Mouse (Mus musculus): ENCODE results near the gene Serpina3c. TPM values are rescaled to one million over a fixed set of nuclear protein-coding genes. Genes with fewer than 3 reads are reported as not detected.

Gene Serpina3c
- polyA plus RNA-seq (2016; fragmentation: Nextera tagmentation; extraction: Ambion mirVana): not detected in 2 replicates

- 91% methylated on average over 2 of the region's 2 CpGs for whole genome bisulfite sequencing
Measured at GRCm38 (mm10) chr12:104153656-104154055, at the start of gene Serpina3c. TSS of gene Serpina3c (minus strand) at chr12:104153870.

GRCm38 (mm10) chr12:104190852-104191251 is 37.2 kb upstream of the Serpina3c start:
- Histone ChIP-seq H3K4me3 (no peak overlapping the region), H3K27me3 (ENCODE audit: insufficient read depth, poor library complexity, severe bottlenecking) (0 out of 2 replicates have a peak, but pooled peaks cover 6% of the 10 kb centered on the region), H3K27ac (no peak overlapping the region), H3K4me1 (no peaks in the 10 kb centered on the region), H3K36me3 (no peaks in the 10 kb centered on the region), H3K9me3 (no peaks in the 10 kb centered on the region)
- peak; percentile 9 for DNase-seq (ENCODE audit: low spot score)

More at GRCm38 (mm10) chr12:104153656-104154055, at the start of gene Serpina3c:
- peak; percentile 71 for DNase-seq (ENCODE audit: low spot score)
- Histone ChIP-seq H3K4me1 (no peaks in the 10 kb centered on the region), H3K27ac (no peak within 1 kb of the TSS), H3K9me3 (no peaks in the 10 kb centered on the region), H3K27me3 (ENCODE audit: insufficient read depth, poor library complexity, severe bottlenecking) (no peaks in the 10 kb centered on the region), H3K4me3 (no peak within 1 kb of the TSS), H3K36me3 (no peaks in the 10 kb centered on the region)

- no peak overlapping the region for H3K4me3 ChIP-seq
- H3K36me3 ChIP-seq: no peaks in the 10 kb centered on the region
- H3K4me1 ChIP-seq: no peaks in the 10 kb centered on the region
- no peaks in the 10 kb centered on the region for H3K9me3 ChIP-seq
- H3K27ac ChIP-seq: no peak overlapping the region
- WGBS: 63% methylated on average over 2 of the region's 2 CpGs
- 0 out of 2 replicates have a peak, but pooled peaks cover 6% of the 10 kb centered on the region for H3K27me3 ChIP-seq (ENCODE audit: insufficient read depth, poor library complexity, severe bottlenecking)
- peak; percentile 64 for DNase-seq (ENCODE audit: low spot score)
Measured at GRCm38 (mm10) chr12:104189246-104189645, 35.6 kb upstream of the Serpina3c start.

GRCm38 (mm10) chr12:104186041-104186581 is 32.4 kb upstream of the Serpina3c start:
- Histone ChIP-seq H3K27ac (no peak overlapping the region), H3K4me3 (no peak overlapping the region), H3K36me3 (no peaks in the 10 kb centered on the region), H3K27me3 (ENCODE audit: insufficient read depth, poor library complexity, severe bottlenecking) (0 out of 2 replicates have a peak, but pooled peaks cover 6% of the 10 kb centered on the region), H3K4me1 (no peaks in the 10 kb centered on the region), H3K9me3 (no peaks in the 10 kb centered on the region)
- DNase-seq (ENCODE audit: low spot score): peak; percentile 39
- 71% methylated on average over 3 of the region's 3 CpGs for WGBS

GRCm38 (mm10) chr12:104185046-104185445 is 31.4 kb upstream of the Serpina3c start:
- Histone ChIP-seq H3K9me3 (no peaks in the 10 kb centered on the region), H3K27me3 (ENCODE audit: insufficient read depth, poor library complexity, severe bottlenecking) (0 out of 2 replicates have a peak, but pooled peaks cover 9% of the 10 kb centered on the region), H3K36me3 (no peaks in the 10 kb centered on the region), H3K4me1 (no peaks in the 10 kb centered on the region), H3K4me3 (no peak overlapping the region), H3K27ac (no peak overlapping the region)
- 79% methylated on average over 4 of the region's 4 CpGs for WGBS
- DNase-seq (ENCODE audit: low spot score): peak; percentile 10

GRCm38 (mm10) chr12:104178987-104179386 is 25.3 kb upstream of the Serpina3c start:
- H3K4me1 ChIP-seq: no peaks in the 10 kb centered on the region; the same call in 1 of the 2 replicates
- DNase-seq (ENCODE audit: low spot score): no peak
- H3K36me3 ChIP-seq: no peaks in the 10 kb centered on the region
- H3K9me3 ChIP-seq: no peaks in the 10 kb centered on the region
- 0 out of 2 replicates have a peak, but pooled peaks cover 4% of the 10 kb centered on the region for H3K27me3 ChIP-seq (ENCODE audit: insufficient read depth, poor library complexity, severe bottlenecking)
- no peak overlapping the region for H3K4me3 ChIP-seq
- 77% methylated on average over 2 of the region's 2 CpGs for WGBS
- H3K27ac ChIP-seq: no peak overlapping the region

GRCm38 (mm10) chr12:104178577-104178976 is 24.9 kb upstream of the Serpina3c start:
- DNase-seq (ENCODE audit: low spot score): no peak
- Histone ChIP-seq H3K27ac (no peak overlapping the region), H3K9me3 (no peaks in the 10 kb centered on the region), H3K4me1 (no peaks in the 10 kb centered on the region; the same call in 1 of the 2 replicates), H3K36me3 (no peaks in the 10 kb centered on the region), H3K27me3 (ENCODE audit: insufficient read depth, poor library complexity, severe bottlenecking) (0 out of 2 replicates have a peak, but pooled peaks cover 4% of the 10 kb centered on the region), H3K4me3 (no peak overlapping the region)

- H3K4me3 ChIP-seq: no peak overlapping the region
- no peaks in the 10 kb centered on the region; the same call in 1 of the 2 replicates for H3K4me1 ChIP-seq
- DNase-seq (ENCODE audit: low spot score): no peak
- H3K27ac ChIP-seq: no peak overlapping the region
- H3K9me3 ChIP-seq: no peaks in the 10 kb centered on the region
- 0 out of 2 replicates have a peak, but pooled peaks cover under 1% of the 10 kb centered on the region for H3K27me3 ChIP-seq (ENCODE audit: insufficient read depth, poor library complexity, severe bottlenecking)
- H3K36me3 ChIP-seq: no peaks in the 10 kb centered on the region
- 71% methylated on average over 3 of the region's 3 CpGs for WGBS
Measured at GRCm38 (mm10) chr12:104175636-104176035, 22.0 kb upstream of the Serpina3c start.

GRCm38 (mm10) chr12:104174747-104175146 is 21.1 kb upstream of the Serpina3c start:
- Histone ChIP-seq H3K4me3 (no peak overlapping the region), H3K27ac (no peak overlapping the region), H3K27me3 (ENCODE audit: insufficient read depth, poor library complexity, severe bottlenecking) (no peaks in the 10 kb centered on the region), H3K4me1 (no peaks in the 10 kb centered on the region; the same call in 1 of the 2 replicates), H3K9me3 (no peaks in the 10 kb centered on the region), H3K36me3 (no peaks in the 10 kb centered on the region)
- WGBS: 62% methylated on average over 3 of the region's 3 CpGs
- peak; percentile 22 for DNase-seq (ENCODE audit: low spot score)

GRCm38 (mm10) chr12:104153041-104153645 is 527 bp downstream of the Serpina3c start:
- H3K4me3 ChIP-seq: no peak overlapping the region
- peak; percentile 41 for DNase-seq (ENCODE audit: low spot score)
- H3K27me3 ChIP-seq (ENCODE audit: insufficient read depth, poor library complexity, severe bottlenecking): no peaks in the 10 kb centered on the region
- WGBS: 77% methylated on average over 3 of the region's 3 CpGs
- H3K36me3 ChIP-seq: no peaks in the 10 kb centered on the region
- H3K27ac ChIP-seq: no peak overlapping the region
- no peaks in the 10 kb centered on the region for H3K9me3 ChIP-seq
- no peaks in the 10 kb centered on the region for H3K4me1 ChIP-seq

- WGBS: 70% methylated on average over 2 of the region's 2 CpGs
Measured at GRCm38 (mm10) chr12:104151989-104152388, 1.7 kb downstream of the Serpina3c start.

GRCm38 (mm10) chr12:104145571-104145970 is 8.1 kb downstream of the Serpina3c start:
- H3K36me3 ChIP-seq: no peaks in the 10 kb centered on the region
- H3K4me3 ChIP-seq: no peak overlapping the region
- no peaks in the 10 kb centered on the region for H3K4me1 ChIP-seq
- H3K27me3 ChIP-seq (ENCODE audit: insufficient read depth, poor library complexity, severe bottlenecking): no peaks in the 10 kb centered on the region
- H3K9me3 ChIP-seq: no peaks in the 10 kb centered on the region
- peak; percentile 46 for DNase-seq (ENCODE audit: low spot score)
- 85% methylated on average over 2 of the region's 2 CpGs for WGBS
- no peak overlapping the region for H3K27ac ChIP-seq

More at GRCm38 (mm10) chr12:104151989-104152388, 1.7 kb downstream of the Serpina3c start:
- Histone ChIP-seq H3K27me3 (ENCODE audit: insufficient read depth, poor library complexity, severe bottlenecking) (no peaks in the 10 kb centered on the region), H3K36me3 (no peaks in the 10 kb centered on the region), H3K4me1 (no peaks in the 10 kb centered on the region), H3K27ac (no peak overlapping the region), H3K9me3 (no peaks in the 10 kb centered on the region), H3K4me3 (no peak overlapping the region)
- peak; percentile 16 for DNase-seq (ENCODE audit: low spot score)

GRCm38 (mm10) chr12:104143286-104143685 is 10.4 kb downstream of the Serpina3c start:
- peak; percentile 55 for DNase-seq (ENCODE audit: low spot score)
- H3K9me3 ChIP-seq: no peaks in the 10 kb centered on the region
- H3K4me3 ChIP-seq: no peak overlapping the region
- H3K27ac ChIP-seq: no peak overlapping the region
- 54% methylated on average over 1 of the region's 1 CpGs for WGBS
- H3K36me3 ChIP-seq: no peaks in the 10 kb centered on the region
- H3K4me1 ChIP-seq: no peaks in the 10 kb centered on the region
- H3K27me3 ChIP-seq (ENCODE audit: insufficient read depth, poor library complexity, severe bottlenecking): no peaks in the 10 kb centered on the region
